Mouse (Mus musculus) hindbrain, embryonic 15.5 days (tissue): Measurements from ENCODE around the gene Rbm20. TPM values are rescaled to one million over a fixed set of nuclear protein-coding genes. Genes with fewer than 3 reads are reported as not detected.
A peak's percentile ranks its signal among the peaks of the same experiment; 100 is the strongest.
"Not testable (repeated sequence)": the region's sequence is repeated elsewhere in the genome, so short reads cannot be mapped to it uniquely, and the experiment has no call there.

Source experiments
- ATAC-seq: fragments of 200-750 bp; cut with Nextera tagmentation; 2 replicates; pipeline ENCODE4 v1.8.0; 2017; ENCODE audit warnings: low read depth, moderate number of reproducible peaks, moderate TSS enrichment; ENCODE audit not compliant: low FRiP score
- H3K27ac ChIP-seq: fragments of 300-500 bp; sonication (generic); replicated peaks from 2 replicates; pipeline ENCODE4 v1.5.1; 2015; ENCODE audit warnings: mild to moderate bottlenecking, inconsistent platforms
- H3K27me3 ChIP-seq: fragments of 300-500 bp; sonication (generic); 2 replicates; pipeline ENCODE4 v1.6.1; 2015; ENCODE audit warnings: control low read depth, inconsistent platforms
- H3K36me3 ChIP-seq: fragments of 300-500 bp; sonication (generic); 2 replicates; pipeline ENCODE4 v1.6.1; 2015; ENCODE audit warnings: control low read depth, inconsistent platforms
- H3K4me1 ChIP-seq: fragments of 300-500 bp; sonication (generic); replicated peaks from 2 replicates; pipeline ENCODE4 v1.6.1; 2015; ENCODE audit warnings: control low read depth, inconsistent platforms
- H3K4me2 ChIP-seq: fragments of 300-500 bp; sonication (generic); 2 replicates; pipeline ENCODE4 v1.6.1; 2015; ENCODE audit warnings: moderate library complexity, mild to moderate bottlenecking, inconsistent platforms
- H3K4me3 ChIP-seq: fragments of 300-500 bp; sonication (generic); 2 replicates; pipeline ENCODE4 v1.5.1; 2015; ENCODE audit warnings: mild to moderate bottlenecking, inconsistent platforms
- H3K9ac ChIP-seq: fragments of 300-500 bp; sonication (generic); 2 replicates; pipeline ENCODE4 v1.6.1; 2015; ENCODE audit warnings: inconsistent platforms
- H3K9me3 ChIP-seq: fragments of 300-500 bp; sonication (generic); 2 replicates; pipeline ENCODE4 v1.6.1; 2016; ENCODE audit warnings: control low read depth, inconsistent platforms
- WGBS: fragments of 180-500 bp; shearing (Covaris S2); methylation state at CpG from one replicate; pipeline ENCODE4 v1.1.7; 2015; 5-methylcytosine and 5-hydroxymethylcytosine counted together
- polyA plus RNA-seq: library from polyadenylated mRNA; unstranded; fragments of >200 nt; fragmentation: Nextera tagmentation; extraction: Ambion mirVana; gene quantifications from 2 replicates; pipeline ENCODE4 v1.2.1, GENCODE M21; 2015

Gene Rbm20
- polyA plus RNA-seq, 1 experiment from 2014 or later, result 0.71 TPM

DNA sequence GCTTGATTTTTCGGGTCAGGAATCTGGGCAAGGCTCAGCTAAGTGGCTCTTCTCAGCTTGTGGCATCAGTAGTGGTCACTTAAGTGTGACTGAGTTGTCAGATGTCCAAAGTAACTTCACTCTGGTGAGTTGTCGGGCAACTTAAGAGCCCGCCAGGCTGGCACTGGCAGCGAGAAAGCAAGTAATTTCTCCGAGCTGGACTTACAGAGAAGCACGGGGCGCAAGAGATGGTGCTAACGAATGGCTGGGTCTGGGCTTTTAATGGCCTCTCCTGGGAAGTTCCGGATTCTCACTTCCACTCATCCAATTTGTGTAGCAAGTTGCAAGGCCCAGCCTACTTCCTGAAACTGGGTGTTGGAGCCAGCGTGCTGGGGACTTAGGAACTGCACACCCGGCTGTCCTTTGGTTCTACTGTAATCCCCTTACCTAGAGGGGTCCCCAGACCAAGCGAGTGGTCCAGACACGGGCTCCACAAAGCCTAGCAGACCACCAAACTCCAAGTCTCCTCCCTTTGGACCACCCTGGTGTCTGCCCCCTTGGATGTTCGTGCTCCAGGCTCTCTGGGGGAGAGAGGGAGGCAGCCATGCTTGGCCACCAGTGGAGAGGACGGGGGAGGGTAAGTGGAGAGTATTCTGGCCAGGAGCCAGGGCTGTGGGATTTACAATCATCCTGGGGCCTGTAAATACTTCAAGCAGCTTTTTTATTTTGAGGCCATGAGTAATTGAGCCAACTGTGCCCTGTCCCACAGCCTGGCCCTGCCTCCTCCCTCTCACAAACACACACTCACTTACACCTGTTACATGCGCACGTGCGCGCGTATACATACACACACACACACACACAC is 23.3 kb upstream of the Rbm20 start:
- ATAC-seq, result peak; percentile 17; the same call in 1 of the 2 replicates
- no peak overlapping the region for H3K4me2 ChIP-seq

DNA sequence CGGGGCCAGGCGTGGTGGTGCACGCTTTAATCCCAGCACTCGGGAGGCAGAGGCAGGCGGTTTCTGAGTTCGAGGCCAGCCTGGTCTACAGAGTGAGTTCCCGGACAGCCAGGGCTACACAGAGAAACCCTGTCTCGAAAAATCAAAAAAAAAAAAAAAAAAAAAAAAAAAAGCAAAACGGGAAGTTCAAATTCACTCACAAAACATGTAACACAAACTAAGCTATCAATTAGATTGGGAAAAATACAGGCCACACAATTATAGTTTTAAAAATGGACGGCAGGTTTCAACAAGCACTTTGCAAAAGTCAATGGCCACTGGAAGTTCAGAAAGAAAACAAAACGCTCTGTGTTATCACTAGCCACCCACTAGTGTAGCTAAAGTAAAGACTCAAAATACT is 20.7 kb upstream of the Rbm20 start:
- H3K9me3 ChIP-seq, H3K27me3 ChIP-seq, H3K9ac ChIP-seq, H3K4me3 ChIP-seq, ATAC-seq, H3K27ac ChIP-seq, H3K36me3 ChIP-seq, H3K4me2 ChIP-seq: not testable (repeated sequence)
- 92% methylated on average over 11 of the region's 11 CpGs for WGBS
- peaks cover 11% of the 10 kb centered on the region for H3K4me1 ChIP-seq

More for the DNA sequence above, 23.3 kb upstream of the Rbm20 start:
- WGBS, result 67% methylated on average over 20 of the region's 20 CpGs
- H3K9me3 ChIP-seq, result no peaks in the 10 kb centered on the region
- no peaks in the 10 kb centered on the region for H3K36me3 ChIP-seq
- peaks cover 17% of the 10 kb centered on the region for H3K4me1 ChIP-seq
- no peaks in the 10 kb centered on the region for H3K27me3 ChIP-seq
- no peak overlapping the region for H3K4me3 ChIP-seq
- no peak overlapping the region for H3K9ac ChIP-seq
- H3K27ac ChIP-seq, result no peak overlapping the region

DNA sequence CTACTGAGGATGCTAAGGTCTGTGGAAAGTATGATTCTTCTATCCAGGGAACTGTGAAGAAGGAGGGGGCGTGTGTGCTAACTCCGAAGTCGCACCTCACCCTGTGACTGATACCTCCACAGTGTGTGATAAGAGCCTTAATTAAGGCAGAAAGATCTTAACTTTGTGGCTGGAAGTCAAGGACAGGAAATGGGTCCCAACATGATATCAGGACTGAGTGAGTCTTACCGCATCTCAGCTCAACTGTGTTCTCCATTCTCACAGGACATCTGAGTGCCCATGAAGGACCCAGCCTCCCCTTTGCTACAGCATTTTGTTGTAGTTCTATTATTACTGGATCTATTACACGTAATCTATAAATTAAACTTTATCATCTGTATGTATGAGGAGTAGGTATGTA is 19.7 kb upstream of the Rbm20 start:
- no peak overlapping the region for H3K9ac ChIP-seq
- H3K27me3 ChIP-seq, result no peaks in the 10 kb centered on the region
- peaks cover 7% of the 10 kb centered on the region for H3K4me1 ChIP-seq
- no peak overlapping the region for H3K27ac ChIP-seq
- no peaks in the 10 kb centered on the region for H3K36me3 ChIP-seq
- WGBS, result 84% methylated on average over 5 of the region's 5 CpGs
- no peak overlapping the region for H3K4me3 ChIP-seq
- no peak for ATAC-seq
- H3K9me3 ChIP-seq, result no peaks in the 10 kb centered on the region
- H3K4me2 ChIP-seq, result no peak overlapping the region

DNA sequence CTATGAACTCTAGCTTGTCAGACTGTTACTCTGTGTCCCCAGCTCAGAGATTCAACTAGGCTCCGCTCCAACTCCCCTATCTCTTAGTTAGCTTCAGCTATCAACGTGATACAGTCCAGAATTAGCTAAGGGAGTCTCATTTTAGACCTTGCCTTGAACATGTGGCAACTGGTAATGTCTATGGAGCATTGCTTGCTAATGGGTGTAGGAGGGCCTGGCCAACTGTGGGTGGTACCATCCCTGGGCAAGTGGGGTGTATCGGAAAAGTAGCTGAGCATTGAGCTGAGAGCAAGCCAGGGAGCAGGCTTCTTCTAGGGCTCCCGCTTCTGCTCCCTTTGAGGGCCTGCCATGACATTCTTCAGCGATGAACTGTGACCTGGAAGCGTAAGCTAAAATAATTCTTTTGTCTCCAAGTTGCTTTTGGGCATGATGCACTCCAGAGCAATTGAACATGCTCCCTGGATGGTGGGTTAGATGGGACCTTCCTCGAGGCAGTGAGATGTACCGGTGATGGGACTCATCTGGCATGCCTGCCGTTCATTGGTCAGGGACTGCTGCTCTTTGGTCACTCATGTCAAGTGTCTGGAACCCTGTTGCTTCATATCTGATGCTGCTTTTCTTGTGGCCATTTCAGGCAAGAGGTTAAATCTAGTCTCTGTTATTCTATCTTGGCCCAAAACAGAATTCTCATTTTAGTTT is 16.2 kb upstream of the Rbm20 start:
- Histone ChIP-seq H3K36me3 (no peaks in the 10 kb centered on the region), H3K9me3 (no peaks in the 10 kb centered on the region), H3K4me3 (no peak overlapping the region), H3K4me2 (no peak overlapping the region), H3K4me1 (no peaks in the 10 kb centered on the region), H3K27me3 (no peaks in the 10 kb centered on the region), H3K27ac (no peak overlapping the region), H3K9ac (no peak overlapping the region)
- ATAC-seq, result no peak
- 79% methylated on average over 9 of the region's 9 CpGs for WGBS

DNA sequence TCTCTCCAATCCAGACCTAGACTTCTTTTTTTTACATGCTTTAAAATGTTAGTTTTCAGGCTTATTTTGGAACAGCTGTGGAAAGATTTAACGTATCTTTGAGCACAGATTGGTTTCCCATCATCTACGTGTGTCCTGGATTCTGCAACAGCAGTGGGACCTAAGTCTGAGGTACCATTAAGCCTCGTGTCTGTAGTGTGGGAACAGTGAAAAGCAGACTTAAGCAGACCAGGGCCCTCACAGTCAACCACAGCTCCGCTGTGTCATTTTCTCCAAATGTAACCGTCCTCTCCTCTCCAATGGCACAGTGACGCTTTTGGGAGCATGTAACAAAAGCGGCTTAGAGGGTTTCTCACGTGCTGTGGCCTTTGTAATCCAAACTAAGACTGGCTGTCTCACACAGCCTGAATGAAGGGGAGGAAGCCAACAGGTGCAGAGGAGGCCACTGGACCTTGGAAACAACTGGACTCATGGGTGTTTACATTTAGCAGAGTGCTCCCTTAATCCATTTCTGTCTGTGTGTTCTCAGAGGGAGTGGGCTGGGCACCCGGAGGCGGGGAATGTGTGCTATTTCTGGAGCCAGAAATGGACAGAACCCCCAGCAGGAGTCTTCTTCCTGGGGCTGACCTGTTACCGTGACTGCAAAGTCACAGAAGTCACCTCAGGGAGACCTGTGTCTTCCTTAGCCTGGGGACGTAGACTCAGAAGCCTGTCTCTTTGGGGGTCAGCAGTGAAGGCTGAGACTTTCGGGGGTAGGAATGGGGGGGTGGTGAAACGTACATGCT is 15.0 kb upstream of the Rbm20 start:
- ATAC-seq, result no peak
- Histone ChIP-seq H3K4me2 (no peak overlapping the region), H3K27ac (no peak overlapping the region), H3K9ac (no peak overlapping the region), H3K4me1 (no peaks in the 10 kb centered on the region), H3K27me3 (no peaks in the 10 kb centered on the region), H3K36me3 (no peaks in the 10 kb centered on the region), H3K9me3 (no peaks in the 10 kb centered on the region), H3K4me3 (no peak overlapping the region)
- 54% methylated on average over 14 of the region's 14 CpGs for WGBS

DNA sequence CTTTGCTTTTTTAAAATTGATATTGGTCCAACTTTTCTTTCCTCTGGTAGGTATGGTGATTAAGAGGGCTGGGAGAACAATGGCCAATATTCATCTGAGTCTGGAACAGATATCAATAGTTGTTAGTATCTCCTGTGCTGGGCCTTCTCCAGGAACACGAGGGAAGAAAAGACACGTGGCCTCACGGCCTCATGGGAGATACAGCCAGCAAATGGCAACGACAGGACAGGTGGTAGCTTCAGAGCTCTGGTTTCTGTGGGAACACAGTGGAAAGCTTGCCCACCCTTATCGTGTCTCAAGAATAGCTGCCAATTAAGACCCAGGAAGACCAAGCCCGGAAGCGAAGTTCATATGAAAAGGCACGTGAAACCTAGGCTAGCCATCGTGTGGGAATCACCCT is 12.3 kb upstream of the Rbm20 start:
- H3K4me2 ChIP-seq, result no peak overlapping the region
- 88% methylated on average over 9 of the region's 9 CpGs for WGBS
- H3K36me3 ChIP-seq, result no peaks in the 10 kb centered on the region
- no peak for ATAC-seq
- H3K27me3 ChIP-seq, result no peaks in the 10 kb centered on the region
- H3K9me3 ChIP-seq, result no peaks in the 10 kb centered on the region
- H3K4me3 ChIP-seq, result no peak overlapping the region
- no peak overlapping the region for H3K27ac ChIP-seq
- no peaks in the 10 kb centered on the region for H3K4me1 ChIP-seq
- H3K9ac ChIP-seq, result no peak overlapping the region

DNA sequence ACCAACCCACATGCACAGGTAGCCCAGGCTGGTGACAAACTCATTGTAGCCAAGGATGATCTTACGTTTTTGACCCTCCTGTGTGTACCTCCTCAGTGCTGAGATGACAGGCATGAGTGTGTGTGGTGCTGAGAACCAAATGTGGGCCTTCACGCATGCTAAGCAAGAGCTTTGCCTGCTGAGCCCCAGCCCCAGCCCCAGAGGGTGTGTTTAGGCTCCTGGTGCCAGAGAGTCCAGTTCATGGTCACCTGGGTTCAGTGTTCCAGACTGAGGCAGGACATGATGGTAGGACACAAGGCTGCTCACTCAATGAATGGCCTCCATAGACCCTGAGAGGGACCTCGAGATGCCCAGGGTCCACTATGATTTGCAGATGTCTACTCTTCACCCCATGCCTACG is 11.7 kb upstream of the Rbm20 start:
- ATAC-seq, result no peak
- Histone ChIP-seq H3K9me3 (no peaks in the 10 kb centered on the region), H3K4me1 (no peaks in the 10 kb centered on the region), H3K9ac (no peak overlapping the region), H3K4me2 (no peak overlapping the region), H3K4me3 (no peak overlapping the region), H3K27ac (no peak overlapping the region), H3K27me3 (no peaks in the 10 kb centered on the region), H3K36me3 (no peaks in the 10 kb centered on the region)
- WGBS, result 92% methylated on average over 4 of the region's 4 CpGs

DNA sequence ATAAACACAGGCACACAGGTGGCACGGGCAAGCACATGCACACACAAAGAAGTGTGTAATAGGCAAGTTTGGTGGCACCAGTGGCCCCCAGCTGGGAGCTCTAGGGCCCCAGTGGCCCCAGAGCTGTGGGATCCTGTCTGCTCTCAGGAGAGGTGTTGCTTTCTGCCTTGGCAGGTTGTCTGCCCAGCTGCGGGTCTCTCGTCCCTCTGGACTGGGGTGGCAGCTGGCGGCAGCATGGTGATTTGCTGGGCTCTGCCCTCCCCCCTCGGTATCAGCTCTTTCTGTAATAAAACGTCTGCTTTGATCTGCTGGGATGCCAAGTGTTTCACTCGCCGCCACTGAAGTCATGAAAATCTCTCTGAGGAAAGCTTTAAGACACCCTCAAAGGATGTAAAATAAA is 10.4 kb upstream of the Rbm20 start:
- no peaks in the 10 kb centered on the region for H3K4me1 ChIP-seq
- H3K27ac ChIP-seq, result no peak overlapping the region
- H3K36me3 ChIP-seq, result no peaks in the 10 kb centered on the region
- H3K4me3 ChIP-seq, result no peak overlapping the region
- 34% methylated on average over 8 of the region's 8 CpGs for WGBS
- no peak for ATAC-seq
- no peaks in the 10 kb centered on the region for H3K27me3 ChIP-seq
- H3K9ac ChIP-seq, result no peak overlapping the region
- no peak overlapping the region for H3K4me2 ChIP-seq
- H3K9me3 ChIP-seq, result no peaks in the 10 kb centered on the region

DNA sequence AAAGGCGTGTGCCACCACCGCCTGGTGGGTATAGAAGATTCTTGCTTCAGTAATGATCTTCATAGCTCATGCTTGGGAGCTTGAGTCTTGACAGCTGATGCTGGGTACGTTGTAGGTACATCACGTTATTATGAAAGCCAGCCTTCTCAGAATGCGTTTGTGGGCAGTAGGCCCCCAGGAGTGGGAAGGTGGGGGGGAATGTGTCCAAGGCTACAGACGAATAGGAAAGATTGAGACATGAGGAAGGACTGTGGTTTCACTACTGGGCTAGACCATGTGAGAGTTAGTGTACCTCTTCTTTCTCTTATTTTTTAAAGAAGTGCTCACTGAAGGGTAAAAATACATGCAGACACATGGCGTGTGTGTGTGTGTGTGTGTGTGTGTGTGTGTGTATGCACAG is 8.3 kb upstream of the Rbm20 start:
- H3K27me3 ChIP-seq, result peaks cover 8% of the 10 kb centered on the region; the same call in 1 of the 2 replicates
- H3K4me3 ChIP-seq, result no peak overlapping the region
- ATAC-seq, result no peak
- no peaks in the 10 kb centered on the region for H3K4me1 ChIP-seq
- no peak overlapping the region for H3K4me2 ChIP-seq
- H3K36me3 ChIP-seq, result no peaks in the 10 kb centered on the region
- H3K9me3 ChIP-seq, result no peaks in the 10 kb centered on the region
- WGBS, result 89% methylated on average over 7 of the region's 7 CpGs
- no peak overlapping the region for H3K9ac ChIP-seq
- H3K27ac ChIP-seq, result no peak overlapping the region

DNA sequence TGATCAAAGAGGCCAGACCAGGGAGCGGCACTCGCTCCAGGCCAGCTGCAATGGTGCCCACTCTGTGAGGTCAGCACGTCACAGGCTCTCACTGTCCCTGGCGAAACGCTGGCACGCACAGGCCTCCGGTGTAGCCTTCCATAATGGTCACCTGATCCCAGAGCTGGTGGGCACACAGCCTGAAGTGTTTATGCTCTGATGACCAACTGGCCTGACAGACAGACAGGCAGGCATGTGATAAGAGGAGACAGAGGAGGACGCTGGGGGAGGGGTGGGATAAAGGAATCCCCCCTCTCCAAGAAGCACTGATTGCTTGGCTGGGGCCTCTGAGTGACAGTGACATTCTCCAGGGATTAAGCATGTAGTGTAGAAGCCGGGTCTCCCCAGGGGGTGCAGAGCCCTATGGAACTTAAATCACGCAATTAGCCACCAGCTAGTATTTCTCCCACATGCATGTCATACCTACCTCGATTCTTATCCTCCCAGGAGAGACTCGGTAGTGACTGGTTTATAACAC is 6.4 kb upstream of the Rbm20 start:
- ATAC-seq, result no peak

DNA sequence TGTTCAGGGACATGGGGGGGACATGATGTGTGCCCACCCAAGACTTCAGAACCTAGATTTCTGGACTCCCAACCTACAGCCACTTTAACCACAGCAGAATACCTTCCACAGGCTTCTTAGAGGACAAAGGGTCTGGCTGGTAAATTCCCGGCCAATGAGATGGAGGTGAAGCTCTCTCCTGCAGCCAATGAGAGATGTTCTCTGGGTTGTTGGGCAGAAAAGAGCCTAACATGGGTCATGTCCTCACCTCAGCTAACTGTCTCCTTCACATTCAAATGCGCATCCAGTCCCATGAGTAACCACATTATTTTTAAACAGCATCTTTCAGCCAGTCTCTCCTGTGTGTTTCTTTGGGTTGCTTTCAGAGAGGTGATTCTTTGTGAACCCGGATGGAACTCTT is 5.7 kb upstream of the Rbm20 start:
- Histone ChIP-seq H3K27ac (no peak overlapping the region), H3K9me3 (no peaks in the 10 kb centered on the region), H3K9ac (no peak overlapping the region), H3K4me1 (peaks cover 4% of the 10 kb centered on the region), H3K4me3 (no peak overlapping the region), H3K4me2 (no peak overlapping the region), H3K36me3 (no peaks in the 10 kb centered on the region), H3K27me3 (peaks cover 32% of the 10 kb centered on the region)
- WGBS, result 47% methylated on average over 3 of the region's 3 CpGs
- no peak for ATAC-seq

More for the DNA sequence above, 6.4 kb upstream of the Rbm20 start:
- Histone ChIP-seq H3K36me3 (no peaks in the 10 kb centered on the region), H3K4me3 (no peak overlapping the region), H3K9ac (no peak overlapping the region), H3K9me3 (no peaks in the 10 kb centered on the region), H3K4me1 (no peaks in the 10 kb centered on the region), H3K27me3 (peaks cover 25% of the 10 kb centered on the region), H3K27ac (no peak overlapping the region), H3K4me2 (no peak overlapping the region)
- WGBS, result 55% methylated on average over 12 of the region's 12 CpGs
